Mouse (Mus musculus): ENCODE results near the gene Hlcs.

Hlcs gene

DNA sequence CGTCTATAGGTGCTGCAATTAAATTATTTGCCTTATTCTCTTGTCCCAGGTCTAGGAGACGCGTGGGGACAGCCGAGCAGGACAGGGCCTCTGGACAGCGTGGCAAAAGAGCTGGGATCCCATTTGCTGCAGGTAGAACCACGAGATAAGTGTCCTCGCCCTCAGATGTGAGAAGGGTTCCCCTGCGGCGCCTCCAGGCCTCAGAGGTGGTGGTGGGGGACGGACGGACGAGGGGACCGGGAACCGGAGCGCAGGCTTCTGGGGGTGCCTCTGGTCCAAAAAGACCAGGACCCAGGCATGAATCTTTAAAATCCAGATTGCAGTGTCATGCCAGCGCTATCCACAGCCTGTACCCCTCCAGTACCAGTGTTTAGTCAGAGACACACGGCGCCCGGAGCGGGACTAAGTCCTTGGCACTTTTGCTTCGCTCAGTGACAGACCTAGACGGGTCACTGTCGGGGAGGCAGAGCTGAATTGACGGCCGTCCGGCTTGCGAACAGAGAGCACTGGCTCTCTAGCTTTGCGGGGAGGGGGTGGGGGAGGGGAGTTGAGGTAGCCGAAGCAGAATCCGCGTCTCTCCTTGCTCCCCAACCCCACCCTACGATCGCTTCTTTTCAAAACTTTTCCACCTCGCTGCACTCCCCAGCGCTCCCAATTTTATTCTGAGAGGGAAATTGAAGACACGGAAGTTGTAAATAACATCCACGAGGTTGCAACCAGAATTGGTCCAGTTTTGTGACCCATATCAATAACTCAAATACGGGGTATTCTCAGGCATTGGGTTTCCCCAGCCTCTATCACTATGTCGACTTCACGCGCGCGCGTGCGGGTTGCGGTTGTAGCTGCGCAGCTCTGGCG is 218.9 kb downstream of the Hlcs start:
- peak; percentile 29 for DNase-seq (ENCODE audit: low spot score)

DNA sequence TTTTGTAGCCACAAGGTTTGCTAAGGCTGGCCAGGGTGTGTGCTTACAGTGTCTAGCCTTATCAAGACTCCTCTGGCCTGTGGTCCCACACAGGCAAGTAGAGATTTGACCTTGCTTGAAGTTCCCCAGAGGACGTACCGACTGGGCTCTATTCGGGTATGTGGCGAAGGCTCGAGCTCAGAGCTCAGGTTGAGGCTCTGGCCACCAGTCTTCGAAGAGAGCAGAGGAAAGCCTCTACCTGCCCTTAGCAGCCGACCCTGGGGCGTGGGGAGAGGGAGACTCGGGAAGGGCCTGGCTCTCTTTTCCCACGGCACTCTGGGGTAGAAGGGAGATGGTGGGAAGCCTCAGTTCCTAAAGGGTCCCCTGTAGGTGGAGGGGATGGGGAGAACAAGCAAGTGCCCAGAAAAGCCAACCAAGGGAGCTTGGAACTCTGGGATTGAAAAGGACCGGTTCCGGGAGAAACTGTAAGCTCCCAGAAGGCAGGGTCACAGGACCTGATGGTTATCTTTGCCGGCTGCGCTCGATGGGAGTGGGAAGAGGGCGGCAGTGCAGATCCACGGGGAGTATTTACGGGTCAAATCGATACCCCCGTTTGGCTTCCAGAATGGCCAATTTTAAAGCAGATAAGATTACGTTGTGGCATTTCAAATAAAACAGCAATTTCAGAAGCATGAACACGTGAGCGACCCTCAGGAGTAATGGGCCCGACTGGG is 220.1 kb downstream of the Hlcs start:
- DNase-seq (ENCODE audit: low spot score), result no peak

DNA sequence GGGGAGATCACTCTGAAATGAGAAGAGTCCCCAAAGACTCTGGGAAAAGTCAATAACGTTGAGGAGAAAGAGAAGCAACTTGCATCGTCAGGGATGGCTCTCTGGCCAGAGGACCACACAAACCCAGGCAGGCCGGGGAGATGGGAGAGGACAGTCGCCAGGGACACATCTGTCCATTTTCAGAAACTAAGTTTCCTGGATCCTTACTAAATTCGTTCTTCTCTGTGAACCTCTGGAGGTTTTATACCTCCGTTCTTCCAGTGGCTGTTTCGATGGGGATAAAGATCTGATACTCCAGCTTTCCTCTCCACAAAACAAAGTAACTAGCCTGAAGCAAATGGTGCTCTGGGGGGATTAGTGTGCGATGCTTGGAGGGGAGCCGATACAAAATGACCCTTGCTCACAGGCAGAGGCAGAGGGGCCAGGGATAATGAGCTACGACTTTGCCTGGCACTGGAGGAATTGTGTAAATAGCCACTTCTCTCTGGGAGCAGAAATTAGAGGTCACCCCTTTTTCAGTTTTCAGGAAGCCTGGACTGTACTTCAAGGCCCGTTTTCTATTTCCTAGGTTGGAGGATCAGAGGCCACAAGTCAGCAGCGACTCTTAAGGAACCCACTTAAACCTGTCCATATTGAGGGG is 220.7 kb downstream of the Hlcs start:
- peak; percentile 21 for DNase-seq (ENCODE audit: low spot score)

DNA sequence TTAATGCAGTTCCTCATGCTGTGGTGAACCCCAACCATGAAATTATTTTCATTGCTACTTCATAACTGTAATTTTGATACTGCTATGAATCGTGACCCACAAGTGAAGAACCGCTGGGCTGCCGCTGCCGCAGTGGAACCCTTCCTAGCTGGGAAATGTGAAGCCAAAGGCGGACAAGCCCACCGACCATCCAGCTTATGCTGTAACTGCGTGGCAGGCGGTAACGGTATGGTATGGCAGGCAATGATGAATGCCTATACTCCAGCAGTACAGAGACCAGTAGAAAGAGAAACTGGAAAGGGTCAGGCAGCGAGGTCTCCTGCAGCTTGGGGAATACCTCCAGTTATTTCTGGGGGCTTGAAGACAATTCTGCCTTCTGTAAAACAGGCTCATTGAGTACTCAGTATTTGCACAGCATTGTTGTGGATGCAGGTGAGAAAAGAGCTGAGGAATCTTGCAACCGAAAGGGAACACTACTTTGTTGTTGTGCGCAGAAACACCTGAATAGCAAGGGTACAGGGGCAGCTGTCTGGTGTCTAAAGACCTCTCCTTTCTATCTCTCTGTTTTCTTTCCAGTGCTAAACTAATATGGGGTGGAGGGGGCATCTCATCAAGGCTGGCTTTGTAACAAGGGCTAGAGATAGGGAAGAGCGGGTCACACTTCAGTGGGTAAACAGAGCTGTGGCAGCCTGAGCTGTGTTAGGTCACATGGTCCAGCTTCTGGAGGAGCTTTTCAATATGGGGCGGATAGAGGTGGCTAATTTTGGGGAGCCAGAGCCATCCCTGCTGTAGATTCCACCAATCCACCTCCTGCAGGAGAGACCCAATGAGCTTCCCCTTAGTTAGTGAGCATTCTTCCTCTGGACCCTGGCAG is 224.3 kb downstream of the Hlcs start:
- no peak for DNase-seq (ENCODE audit: low spot score)

- no peak for DNase-seq (ENCODE audit: low spot score)
Measured at GRCm38 (mm10) chr16:94088226-94088748, 225.1 kb downstream of the Hlcs start.

- no peak for DNase-seq (ENCODE audit: low spot score)
Measured at GRCm38 (mm10) chr16:94087570-94088225, 225.7 kb downstream of the Hlcs start.

DNA sequence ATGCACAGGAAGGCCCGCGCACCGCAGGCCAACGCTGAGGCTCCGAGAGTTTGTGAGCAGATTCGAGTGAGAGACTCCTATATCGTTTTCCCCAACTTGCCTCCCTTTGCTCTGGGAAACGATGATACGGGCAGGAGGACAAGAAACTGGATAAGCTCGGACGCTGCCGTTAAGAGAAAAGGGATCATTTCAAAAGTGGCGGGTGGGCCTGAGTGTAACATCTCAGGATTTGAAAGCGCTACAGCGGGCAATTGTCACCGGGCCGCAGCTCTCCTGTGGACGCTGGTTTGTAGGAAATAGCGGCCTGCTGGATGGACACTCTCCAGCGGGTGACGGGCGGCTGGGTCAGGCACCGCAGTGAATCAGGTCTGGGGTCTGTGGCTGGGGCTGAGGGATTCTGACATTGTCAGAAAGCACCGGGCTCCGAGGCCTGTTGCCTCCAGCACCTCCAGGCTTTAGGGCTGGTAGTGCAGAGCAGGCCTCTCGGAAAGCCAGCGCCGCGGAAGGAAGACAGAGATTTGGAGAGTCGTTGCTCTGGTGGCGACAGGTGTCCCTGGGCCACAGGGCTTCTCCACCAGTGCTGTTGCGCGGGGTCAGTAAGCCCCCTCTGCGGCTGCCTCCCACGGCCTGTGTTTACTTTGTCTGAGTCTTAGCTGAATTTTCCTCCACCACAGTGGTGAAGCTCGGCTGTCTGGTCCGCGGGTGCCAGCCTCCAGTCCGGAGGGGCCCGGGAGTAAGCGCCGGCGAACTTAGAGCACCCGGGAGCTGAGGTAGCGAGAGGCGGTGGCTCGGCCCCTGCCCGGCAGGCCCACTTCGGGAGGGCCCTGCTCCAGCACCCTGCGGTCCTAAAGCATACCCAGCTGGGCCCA is 226.4 kb downstream of the Hlcs start:
- DNase-seq (ENCODE audit: low spot score), result no peak

- DNase-seq (ENCODE audit: low spot score), result no peak
Measured at GRCm38 (mm10) chr16:94085603-94086285, 227.6 kb downstream of the Hlcs start.

- DNase-seq (ENCODE audit: low spot score), result no peak
Measured at GRCm38 (mm10) chr16:94084711-94085602, 228.4 kb downstream of the Hlcs start, which contains the start of gene Sim2. Gene Sim2 (plus strand): TSS chr16:94084931.

- no peak for DNase-seq (ENCODE audit: low spot score)
Measured at GRCm38 (mm10) chr16:94083848-94084525, 229.4 kb downstream of the Hlcs start.

GRCm38 (mm10) chr16:94082960-94083847 is 230.2 kb downstream of the Hlcs start:
- no peak for DNase-seq (ENCODE audit: low spot score)

DNA sequence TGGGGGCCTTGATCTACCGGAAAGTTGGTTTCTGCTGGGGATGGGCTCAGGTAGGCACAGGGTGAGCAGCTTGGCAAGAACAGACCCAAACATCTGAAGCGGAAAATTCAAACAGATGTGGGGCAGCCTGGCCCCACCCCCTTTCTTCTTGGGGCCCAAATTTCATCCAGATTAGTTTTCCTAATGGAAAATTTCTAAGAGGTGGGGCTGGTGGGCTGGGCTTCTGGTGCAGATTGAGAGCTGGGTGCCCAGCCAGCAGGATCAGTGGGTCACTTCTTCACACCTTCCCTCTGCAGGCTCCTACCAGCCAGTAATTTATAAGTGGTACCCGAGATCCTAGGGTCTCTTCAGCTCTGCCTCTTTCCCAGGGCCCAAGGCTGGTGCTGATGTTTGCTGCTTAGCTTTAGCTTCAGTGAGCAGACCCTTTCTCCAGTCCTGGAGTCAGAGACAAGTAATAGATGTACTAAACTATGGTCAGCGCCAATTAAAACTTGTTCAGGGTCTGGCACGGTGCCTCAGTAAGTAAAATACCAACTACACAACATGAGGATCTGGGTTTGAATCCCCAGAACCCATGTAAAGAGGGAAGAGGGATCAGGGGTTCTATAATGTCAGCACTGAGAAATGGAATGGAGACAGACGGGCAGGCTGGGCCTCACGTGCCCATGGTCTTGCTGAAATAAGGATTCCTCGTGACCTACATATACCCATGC is 231.2 kb downstream of the Hlcs start:
- no peak for DNase-seq (ENCODE audit: low spot score)

DNA sequence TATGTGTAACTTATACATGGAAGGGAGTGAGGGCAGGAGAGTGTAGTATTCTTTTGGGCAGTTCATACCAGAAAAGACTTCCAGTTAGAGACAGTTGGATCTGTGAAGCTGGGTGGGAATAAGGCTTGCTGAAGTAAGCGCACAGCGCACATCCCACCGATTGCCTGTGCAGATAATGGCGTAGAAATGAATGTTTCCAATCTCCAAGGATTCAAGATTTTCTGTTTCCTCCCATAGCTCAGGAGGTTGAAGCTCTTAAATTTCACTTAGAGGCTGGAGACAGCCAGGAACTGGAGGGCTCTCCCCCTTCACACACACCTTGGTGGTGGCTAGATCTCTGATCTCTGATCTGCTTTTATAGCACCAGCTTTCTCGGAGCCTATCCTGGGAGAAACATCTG is 231.8 kb downstream of the Hlcs start:
- DNase-seq (ENCODE audit: low spot score), result no peak

DNA sequence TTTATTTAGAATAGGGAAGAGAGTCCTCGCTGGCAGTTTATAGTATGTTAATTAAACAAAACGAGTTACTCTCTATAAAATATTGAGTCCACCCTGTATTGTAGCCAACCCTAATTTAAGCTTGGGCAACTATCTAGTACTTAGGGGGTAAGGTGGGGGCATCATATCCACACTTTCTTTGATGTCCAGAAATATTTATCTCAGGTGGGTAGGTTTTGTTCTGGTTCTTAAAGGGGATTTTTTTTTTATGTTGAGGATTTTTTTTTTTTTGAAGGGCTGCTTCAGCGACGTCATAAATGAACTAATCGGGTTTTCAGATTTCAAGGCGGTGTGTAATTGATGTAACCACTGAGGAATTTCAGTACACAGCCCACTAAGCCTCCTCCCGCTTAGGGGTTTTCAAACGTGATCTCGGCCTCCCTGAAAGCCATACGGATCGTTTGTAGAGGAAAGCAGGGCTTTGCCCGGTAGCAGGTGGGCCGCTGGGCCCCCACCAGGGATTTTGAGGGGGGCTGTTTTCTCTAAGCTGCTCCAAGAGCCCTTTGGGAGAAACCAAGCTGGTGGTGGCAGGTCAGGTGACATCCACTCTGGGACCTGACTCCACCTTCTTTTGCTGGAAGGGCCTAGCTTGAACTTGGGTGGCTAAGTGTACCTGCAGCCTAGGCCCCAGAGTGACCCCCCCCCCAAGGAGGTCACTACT is 233.4 kb downstream of the Hlcs start:
- peak; percentile 49 for DNase-seq (ENCODE audit: low spot score)

- peak; percentile 43 for DNase-seq (ENCODE audit: low spot score)
Measured at GRCm38 (mm10) chr16:94079075-94079855, 234.1 kb downstream of the Hlcs start.

Data from retina, embryonic 14.5 days (tissue).